Mouse (Mus musculus): ENCODE measurements around the gene Gm21409.
"Not testable (repeated sequence)": the region's sequence is repeated elsewhere in the genome, so short reads cannot be mapped to it uniquely, and the experiment has no call there.

Gene Gm21409

DNA sequence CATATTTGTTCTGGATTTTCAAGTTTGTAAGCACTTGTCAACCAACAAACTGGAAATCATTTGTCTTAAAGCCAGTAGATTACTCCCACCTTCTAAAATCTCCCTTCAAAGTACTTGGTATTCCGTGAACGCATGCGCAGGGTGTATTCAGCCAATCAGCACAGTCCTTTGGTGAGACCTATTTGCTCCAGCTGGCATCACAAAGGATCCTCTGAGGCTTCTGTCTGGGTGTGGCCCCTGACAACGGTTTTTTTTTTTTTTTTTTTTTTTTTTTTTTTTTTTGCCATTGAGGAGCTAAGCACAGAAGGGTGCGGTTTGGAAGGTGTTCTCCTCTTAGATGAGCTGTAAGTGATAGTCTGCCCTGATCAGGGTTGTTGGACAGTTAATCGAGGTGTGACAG is at the start of gene Gm21409:
Gm21409 (plus strand) TSS at position 301 of the 400 bp plus-strand sequence.
- not testable (repeated sequence) for DNase-seq

All from cerebellum, adult 18-20 months (tissue).